Mouse (Mus musculus) limb, embryonic 11.5 days (tissue): ENCODE data around the gene Usp20. TPM values are rescaled to one million over a fixed set of nuclear protein-coding genes. Genes with fewer than 3 reads are reported as not detected.

Source experiments
- ATAC-seq: fragments of 200-750 bp; cut with Nextera tagmentation; 2 replicates; pipeline ENCODE4 v1.8.0; 2017; ENCODE audit warnings: low read depth; ENCODE audit not compliant: insufficient number of reproducible peaks, low FRiP score, low TSS enrichment
- DNase-seq: peaks from one replicate; pipeline ENCODE4 v3.0.0-alpha.2; 2015; ENCODE audit warnings: low spot score
- H3K27ac ChIP-seq: fragments of 300-500 bp; sonication (generic); replicated peaks from 2 replicates; pipeline ENCODE4 v1.5.1; 2014; ENCODE audit warnings: low read depth, mild to moderate bottlenecking, low read length
- H3K27me3 ChIP-seq: fragments of 300-500 bp; sonication (generic); 2 replicates; pipeline ENCODE4 v1.6.1; 2014; ENCODE audit warnings: mild to moderate bottlenecking, low read length, mixed read lengths; ENCODE audit not compliant: control insufficient read depth, insufficient read depth
- H3K36me3 ChIP-seq: fragments of 300-500 bp; sonication (generic); 2 replicates; pipeline ENCODE4 v1.6.1; 2014; ENCODE audit warnings: mild to moderate bottlenecking, low read length, moderate library complexity, mixed read lengths; ENCODE audit not compliant: control insufficient read depth, insufficient read depth
- H3K4me1 ChIP-seq: fragments of 300-500 bp; sonication (generic); 2 replicates; pipeline ENCODE4 v1.6.1; 2014; ENCODE audit warnings: low read length, mixed read lengths; ENCODE audit not compliant: control insufficient read depth, insufficient read depth
- H3K4me2 ChIP-seq: fragments of 300-500 bp; sonication (generic); 2 replicates; pipeline ENCODE4 v1.6.1; 2014; ENCODE audit warnings: low read depth, mild to moderate bottlenecking, moderate library complexity; ENCODE audit not compliant: severe bottlenecking
- H3K4me3 ChIP-seq: fragments of 300-500 bp; sonication (generic); 2 replicates; pipeline ENCODE4 v1.5.1; 2014; ENCODE audit warnings: low read depth, low read length
- H3K9ac ChIP-seq: fragments of 300-500 bp; sonication (generic); 2 replicates; pipeline ENCODE4 v1.6.1; 2014; ENCODE audit warnings: mild to moderate bottlenecking, low read length
- H3K9me3 ChIP-seq: fragments of 300-500 bp; sonication (generic); 2 replicates; pipeline ENCODE4 v1.6.1; 2016; ENCODE audit warnings: low read length; ENCODE audit not compliant: control insufficient read depth
- WGBS: fragments of 180-500 bp; shearing (Covaris S2); extraction: QIAGEN DNeasy Blood & Tissue Kit; methylation state at CpG from one replicate; pipeline ENCODE4 v1.1.7; 2014; 5-methylcytosine and 5-hydroxymethylcytosine counted together
- polyA plus RNA-seq: library from polyadenylated mRNA; unstranded; fragments of >200 nt; fragmentation: Nextera tagmentation; extraction: Ambion mirVana; gene quantifications from 2 replicates; pipeline ENCODE4 v1.2.1, GENCODE M21; 2014

Usp20 gene
- polyA plus RNA-seq, 1 experiment from 2014 or later, result 9.6 TPM

DNA sequence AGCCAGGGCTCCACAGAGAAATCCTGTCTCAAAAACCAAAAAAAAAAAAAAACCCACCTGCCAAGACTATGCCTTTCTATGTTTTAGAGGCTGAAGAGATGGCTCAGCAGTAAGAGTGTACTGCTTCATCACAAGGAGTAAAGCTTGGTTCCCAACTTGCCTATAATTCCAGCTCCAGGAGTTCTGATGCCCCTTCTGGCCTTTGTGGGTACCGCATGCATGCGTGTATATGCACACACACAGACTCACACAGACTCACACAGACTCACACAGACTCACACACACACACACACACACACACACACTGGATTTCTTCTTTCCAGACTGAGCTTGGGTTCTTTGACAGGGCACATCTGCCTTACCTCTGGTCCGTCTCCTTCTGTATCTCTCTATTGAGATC, 58.0 kb downstream of the Usp20 start:
- Histone ChIP-seq H3K4me3 (no peak overlapping the region), H3K27ac (no peak overlapping the region), H3K4me1 (no peaks in the 10 kb centered on the region), H3K9me3 (no peaks in the 10 kb centered on the region), H3K9ac (no peak overlapping the region), H3K36me3 (peaks cover 12% of the 10 kb centered on the region; the same call in 1 of the 2 replicates), H3K27me3 (no peaks in the 10 kb centered on the region), H3K4me2 (no peak overlapping the region)
- 100% methylated on average over 3 of the region's 3 CpGs for WGBS
- DNase-seq (no peak), ATAC-seq (no peak)

GRCm38 (mm10) chr2:31040487-31040886, 58.4 kb downstream of the Usp20 start:
- Histone ChIP-seq H3K4me1 (no peaks in the 10 kb centered on the region), H3K4me3 (no peak overlapping the region), H3K36me3 (peaks cover 10% of the 10 kb centered on the region; the same call in 1 of the 2 replicates), H3K4me2 (no peak overlapping the region), H3K27me3 (no peaks in the 10 kb centered on the region), H3K9me3 (no peaks in the 10 kb centered on the region), H3K27ac (no peak overlapping the region), H3K9ac (no peak overlapping the region)
- 87% methylated on average over 3 of the region's 3 CpGs for WGBS
- ATAC-seq (no peak), DNase-seq (no peak)

DNA sequence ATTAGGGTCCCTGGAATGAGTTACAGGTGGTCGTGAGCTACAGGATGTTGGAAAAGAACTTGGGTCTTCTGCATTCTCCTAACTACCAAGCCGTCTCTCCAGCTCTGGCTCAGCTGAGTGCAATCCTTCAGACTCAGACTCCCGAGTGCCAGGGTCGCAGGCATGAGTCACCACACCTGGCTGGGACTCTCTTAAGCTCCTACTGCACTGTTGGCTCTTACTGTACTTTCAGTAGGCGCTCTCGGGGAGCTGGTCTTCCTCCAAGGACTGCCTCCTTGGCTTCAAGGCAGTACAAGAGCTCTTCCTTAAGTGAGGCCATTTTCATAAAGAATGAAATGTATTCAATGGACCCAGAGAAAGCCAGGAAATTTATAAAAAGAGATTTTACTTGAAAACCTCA, 59.3 kb downstream of the Usp20 start:
- no peaks in the 10 kb centered on the region for H3K27me3 ChIP-seq
- peaks cover 4% of the 10 kb centered on the region; the same call in 1 of the 2 replicates for H3K36me3 ChIP-seq
- H3K4me3 ChIP-seq, result no peak overlapping the region
- DNase-seq (no peak), ATAC-seq (no peak)
- 91% methylated on average over 6 of the region's 6 CpGs for WGBS
- H3K9ac ChIP-seq, result no peak overlapping the region
- no peak overlapping the region for H3K27ac ChIP-seq
- H3K4me2 ChIP-seq, result no peak overlapping the region
- no peaks in the 10 kb centered on the region for H3K4me1 ChIP-seq
- no peaks in the 10 kb centered on the region for H3K9me3 ChIP-seq

GRCm38 (mm10) chr2:31042881-31043280, 60.8 kb downstream of the Usp20 start:
- Histone ChIP-seq H3K4me2 (no peak overlapping the region), H3K9me3 (no peaks in the 10 kb centered on the region), H3K27ac (no peak overlapping the region), H3K4me3 (no peak overlapping the region), H3K36me3 (peaks cover 4% of the 10 kb centered on the region; the same call in 1 of the 2 replicates), H3K9ac (no peak overlapping the region), H3K27me3 (no peaks in the 10 kb centered on the region), H3K4me1 (no peaks in the 10 kb centered on the region)
- 90% methylated on average over 6 of the region's 6 CpGs for WGBS
- no peak for ATAC-seq
- DNase-seq, result no peak

GRCm38 (mm10) chr2:31043856-31044255, 61.8 kb downstream of the Usp20 start:
- ATAC-seq (no peak), DNase-seq (no peak)
- H3K4me2 ChIP-seq, result no peak overlapping the region
- H3K27ac ChIP-seq, result no peak overlapping the region
- H3K27me3 ChIP-seq, result no peaks in the 10 kb centered on the region
- WGBS, result 96% methylated on average over 1 of the region's 1 CpGs
- H3K36me3 ChIP-seq, result peaks cover 4% of the 10 kb centered on the region; the same call in 1 of the 2 replicates
- H3K9ac ChIP-seq, result no peak overlapping the region
- H3K4me3 ChIP-seq, result no peak overlapping the region
- no peaks in the 10 kb centered on the region for H3K9me3 ChIP-seq
- H3K4me1 ChIP-seq, result no peaks in the 10 kb centered on the region

DNA sequence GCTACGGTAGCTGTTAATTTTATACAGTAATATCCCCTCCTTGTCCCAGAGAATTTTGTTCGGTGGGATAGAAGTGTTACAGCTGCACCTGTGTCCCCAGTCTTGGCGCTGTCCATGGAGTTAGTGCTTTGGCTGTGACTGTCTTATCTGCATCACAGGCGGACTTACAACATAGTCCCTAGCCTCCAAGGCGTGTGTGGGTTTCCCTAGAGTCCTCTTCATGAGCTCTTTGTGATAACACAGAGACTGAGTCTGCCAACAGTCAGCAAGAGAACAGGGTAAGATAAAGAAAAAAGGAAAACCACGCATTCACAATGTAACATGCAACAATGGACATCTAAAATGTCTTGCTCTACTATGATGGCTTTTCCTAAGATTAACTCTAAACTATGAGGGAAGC, 66.0 kb downstream of the Usp20 start:
- H3K4me3 ChIP-seq, result no peak overlapping the region
- DNase-seq (no peak), ATAC-seq (no peak)
- no peaks in the 10 kb centered on the region for H3K4me1 ChIP-seq
- no peaks in the 10 kb centered on the region for H3K27me3 ChIP-seq
- no peaks in the 10 kb centered on the region for H3K9me3 ChIP-seq
- H3K27ac ChIP-seq, result no peak overlapping the region
- H3K36me3 ChIP-seq, result no peaks in the 10 kb centered on the region; the same call in 1 of the 2 replicates
- 91% methylated on average over 6 of the region's 6 CpGs for WGBS
- H3K9ac ChIP-seq, result no peak overlapping the region
- H3K4me2 ChIP-seq, result no peak overlapping the region

DNA sequence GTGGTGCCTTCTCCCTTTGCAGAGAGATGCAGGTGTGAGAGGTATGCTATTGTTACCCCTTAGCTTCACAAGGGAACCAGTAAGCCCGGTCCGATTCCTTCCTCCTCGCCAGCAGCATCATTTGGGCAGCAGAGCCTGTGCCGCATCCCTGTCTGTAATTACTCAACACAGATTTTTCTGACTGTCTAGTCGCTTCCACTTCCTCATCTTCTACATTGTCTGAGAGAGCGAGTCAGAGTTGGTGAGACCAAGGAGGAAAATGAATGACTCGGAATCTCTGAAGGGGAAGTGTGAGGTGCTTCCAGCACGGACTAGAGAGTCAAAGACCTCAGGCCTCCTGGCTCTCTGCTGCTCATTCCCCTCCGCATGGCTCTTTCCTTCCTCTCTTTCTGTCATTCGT, 70.4 kb downstream of the Usp20 start:
- no peak overlapping the region for H3K4me3 ChIP-seq
- ATAC-seq, result no peak
- no peak for DNase-seq
- H3K9ac ChIP-seq, result no peak overlapping the region
- no peak overlapping the region for H3K4me2 ChIP-seq
- no peak overlapping the region for H3K27ac ChIP-seq
- no peaks in the 10 kb centered on the region for H3K27me3 ChIP-seq
- peaks cover 5% of the 10 kb centered on the region; the same call in 1 of the 2 replicates for H3K36me3 ChIP-seq
- H3K4me1 ChIP-seq, result no peaks in the 10 kb centered on the region
- no peaks in the 10 kb centered on the region for H3K9me3 ChIP-seq
- 88% methylated on average over 10 of the region's 10 CpGs for WGBS

- H3K4me2 ChIP-seq, result no peak overlapping the region
- no peaks in the 10 kb centered on the region for H3K4me1 ChIP-seq
- no peak overlapping the region for H3K4me3 ChIP-seq
- no peak overlapping the region for H3K9ac ChIP-seq
- H3K36me3 ChIP-seq, result peaks cover 5% of the 10 kb centered on the region; the same call in 1 of the 2 replicates
- ATAC-seq (no peak), DNase-seq (no peak)
- no peak overlapping the region for H3K27ac ChIP-seq
- no peaks in the 10 kb centered on the region for H3K9me3 ChIP-seq
- no peaks in the 10 kb centered on the region for H3K27me3 ChIP-seq
- WGBS, result 94% methylated on average over 13 of the region's 13 CpGs
Measured at GRCm38 (mm10) chr2:31053426-31053825, 71.3 kb downstream of the Usp20 start.

DNA sequence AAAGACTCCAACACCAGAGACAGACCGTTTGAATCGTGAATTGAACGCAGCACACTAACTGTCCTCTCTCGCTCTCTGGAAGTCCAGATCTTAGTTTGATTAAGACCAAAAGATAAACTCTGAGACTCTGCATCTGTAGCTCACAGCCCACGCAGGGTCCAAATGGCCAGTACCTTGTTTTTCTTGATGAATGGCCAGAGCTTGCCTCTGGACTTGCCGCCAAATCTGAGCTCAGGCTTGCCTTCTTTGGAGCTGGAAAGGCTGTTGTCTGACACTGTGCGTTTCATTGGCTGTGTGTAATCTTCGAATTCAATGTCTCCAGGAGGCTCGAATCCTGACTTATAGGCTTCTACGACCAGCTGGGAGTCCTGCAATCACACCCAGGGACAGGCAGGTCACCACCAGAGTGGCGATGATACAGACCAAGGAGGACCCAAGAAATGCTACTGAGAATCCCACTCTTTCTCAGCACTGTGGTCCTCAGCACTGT, 71.8 kb downstream of the Usp20 start:
- H3K4me2 ChIP-seq, result no peak overlapping the region
- 94% methylated on average over 11 of the region's 11 CpGs for WGBS
- no peak for ATAC-seq

More for the DNA sequence above, 71.8 kb downstream of the Usp20 start:
- Histone ChIP-seq H3K9ac (no peak overlapping the region), H3K4me1 (no peaks in the 10 kb centered on the region), H3K4me3 (no peak overlapping the region), H3K9me3 (no peaks in the 10 kb centered on the region), H3K36me3 (peaks cover 5% of the 10 kb centered on the region; the same call in 1 of the 2 replicates), H3K27me3 (no peaks in the 10 kb centered on the region), H3K27ac (no peak overlapping the region)
- no peak for DNase-seq
